Mouse (Mus musculus) bone marrow macrophage, adult 2 months (primary cell): ENCODE data around the gene Lhfpl1.
"Not testable (repeated sequence)": the region's sequence is repeated elsewhere in the genome, so short reads cannot be mapped to it uniquely, and the experiment has no call there.

ENCODE experiments used
- CTCF ChIP-seq: IDR thresholded peaks from 2 replicates; pipeline ENCODE4 v1.5.1; 2012; ENCODE audit warnings: low read depth, mild to moderate bottlenecking, low read length, moderate library complexity
- POLR2A ChIP-seq: IDR thresholded peaks from 2 replicates; pipeline ENCODE4 v1.6.1; 2012; ENCODE audit warnings: mild to moderate bottlenecking, low read depth, low read length, borderline replicate concordance

GRCm38 (mm10) chrX:145300232-145300631 is 48.7 kb downstream of the Lhfpl1 start:
- not testable (repeated sequence) for TF ChIP-seq CTCF, POLR2A
